Mouse (Mus musculus) intestine, embryonic 16.5 days (tissue): ENCODE measurements at regions not wholly inside any gene's neighbourhood (a gene's known extent, or its start where the extent isn't known, plus 50 kb on each side); places are given as distances from the start of the nearest gene placed in this dataset.

ENCODE experiments used
- ATAC-seq: fragments of 200-750 bp; cut with Nextera tagmentation; 2 replicates; pipeline ENCODE4 v1.8.0; 2017; ENCODE audit warnings: moderate TSS enrichment, moderate library complexity
- H3K27ac ChIP-seq: fragments of 300-500 bp; sonication (generic); 2 replicates; pipeline ENCODE4 v1.5.1; 2014; ENCODE audit warnings: mild to moderate bottlenecking, low read length
- H3K27me3 ChIP-seq: fragments of 300-500 bp; sonication (generic); replicated peaks from 2 replicates; pipeline ENCODE4 v1.6.1; 2014; ENCODE audit warnings: low read length, control low read depth, mixed read lengths; ENCODE audit not compliant: control insufficient read depth, insufficient read depth
- H3K36me3 ChIP-seq: fragments of 300-500 bp; sonication (generic); 2 replicates; pipeline ENCODE4 v1.6.1; 2014; ENCODE audit warnings: low read length, control low read depth; ENCODE audit not compliant: control insufficient read depth, insufficient read depth
- H3K4me1 ChIP-seq: fragments of 300-500 bp; sonication (generic); 2 replicates; pipeline ENCODE4 v1.6.1; 2014; ENCODE audit warnings: low read length, control low read depth, mixed read lengths; ENCODE audit not compliant: control insufficient read depth, insufficient read depth
- H3K4me2 ChIP-seq: fragments of 300-500 bp; sonication (generic); 2 replicates; pipeline ENCODE4 v1.6.1; 2014; ENCODE audit warnings: low read depth, low read length, control low read depth
- H3K4me3 ChIP-seq: fragments of 300-500 bp; sonication (generic); 2 replicates; pipeline ENCODE4 v1.5.1; 2014; ENCODE audit warnings: mild to moderate bottlenecking, low read length
- H3K9ac ChIP-seq: fragments of 300-500 bp; sonication (generic); 2 replicates; pipeline ENCODE4 v1.6.1; 2014; ENCODE audit warnings: low read depth, low read length
- H3K9me3 ChIP-seq: fragments of 300-500 bp; sonication (generic); 2 replicates; pipeline ENCODE4 v1.6.1; 2016; ENCODE audit warnings: low read length, control low read depth; ENCODE audit not compliant: control insufficient read depth
- WGBS: fragments of 180-500 bp; shearing (Covaris S2); extraction: QIAGEN DNeasy Blood & Tissue Kit; methylation state at CpG from one replicate; pipeline ENCODE4 v1.1.7; 2014; 5-methylcytosine and 5-hydroxymethylcytosine counted together

- 79% methylated on average over 4 of the region's 4 CpGs for WGBS
- H3K36me3 ChIP-seq: no peaks in the 10 kb centered on the region
- no peak overlapping the region for H3K4me3 ChIP-seq
- H3K27ac ChIP-seq: no peak overlapping the region
- H3K9me3 ChIP-seq: no peaks in the 10 kb centered on the region
- H3K9ac ChIP-seq: no peak overlapping the region
- H3K4me1 ChIP-seq: no peaks in the 10 kb centered on the region; the same call in 1 of the 2 replicates
- ATAC-seq: no peak
- no peak overlapping the region for H3K4me2 ChIP-seq
- H3K27me3 ChIP-seq: no peaks in the 10 kb centered on the region
Measured at GRCm38 (mm10) chr13:111946271-111946670, 137.5 kb upstream of the Map3k1 start.

DNA sequence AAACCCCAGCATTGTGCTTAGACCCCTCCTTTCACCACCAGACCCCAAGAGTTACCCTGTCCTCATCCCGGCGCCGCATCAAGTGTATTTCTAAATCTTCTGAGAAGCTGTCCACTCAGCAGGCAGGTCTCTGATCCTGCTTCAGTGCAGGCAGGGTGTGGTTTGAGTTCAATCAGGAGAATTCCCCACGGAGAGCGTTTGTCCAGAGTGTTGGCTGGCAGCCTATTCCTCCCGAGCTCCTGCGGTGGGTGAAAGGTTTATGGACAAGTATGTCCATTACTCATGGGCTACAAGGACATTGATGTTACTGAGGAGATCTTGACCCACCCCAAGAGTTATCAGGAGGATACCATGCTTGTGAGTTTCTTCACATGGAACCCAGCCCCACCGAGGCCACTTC is 138.0 kb upstream of the Map3k1 start:
- Histone ChIP-seq H3K4me3 (no peak overlapping the region), H3K9ac (no peak overlapping the region), H3K36me3 (no peaks in the 10 kb centered on the region), H3K27me3 (no peaks in the 10 kb centered on the region), H3K9me3 (no peaks in the 10 kb centered on the region), H3K4me1 (no peaks in the 10 kb centered on the region), H3K4me2 (no peak overlapping the region), H3K27ac (no peak overlapping the region)
- no peak for ATAC-seq
- 72% methylated on average over 8 of the region's 8 CpGs for WGBS

DNA sequence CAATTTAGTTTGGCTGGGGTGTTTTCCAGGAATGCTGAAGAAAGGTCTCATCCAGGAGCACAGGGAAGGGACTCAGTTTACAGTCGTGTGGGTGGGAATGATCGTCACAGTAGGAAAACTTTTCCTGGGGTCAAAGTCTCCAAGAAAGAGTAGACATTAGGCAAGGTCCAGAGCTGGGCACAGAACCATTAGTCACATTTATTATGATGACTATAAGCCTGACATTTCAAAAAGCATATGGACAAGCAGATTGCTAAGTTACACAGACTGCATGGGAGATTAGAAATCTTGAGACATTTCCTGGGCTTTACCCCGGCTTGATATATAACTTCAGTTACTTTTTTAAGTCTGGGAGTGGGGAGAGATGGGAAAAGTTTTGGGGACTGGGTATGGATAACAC is 139.6 kb upstream of the Map3k1 start:
- H3K27ac ChIP-seq: no peak overlapping the region
- H3K36me3 ChIP-seq: no peaks in the 10 kb centered on the region
- no peak overlapping the region for H3K4me3 ChIP-seq
- no peaks in the 10 kb centered on the region for H3K4me1 ChIP-seq
- H3K27me3 ChIP-seq: no peaks in the 10 kb centered on the region
- H3K4me2 ChIP-seq: no peak overlapping the region
- 63% methylated on average over 3 of the region's 3 CpGs for WGBS
- H3K9ac ChIP-seq: no peak overlapping the region
- peak; percentile 63 for ATAC-seq
- no peaks in the 10 kb centered on the region for H3K9me3 ChIP-seq

DNA sequence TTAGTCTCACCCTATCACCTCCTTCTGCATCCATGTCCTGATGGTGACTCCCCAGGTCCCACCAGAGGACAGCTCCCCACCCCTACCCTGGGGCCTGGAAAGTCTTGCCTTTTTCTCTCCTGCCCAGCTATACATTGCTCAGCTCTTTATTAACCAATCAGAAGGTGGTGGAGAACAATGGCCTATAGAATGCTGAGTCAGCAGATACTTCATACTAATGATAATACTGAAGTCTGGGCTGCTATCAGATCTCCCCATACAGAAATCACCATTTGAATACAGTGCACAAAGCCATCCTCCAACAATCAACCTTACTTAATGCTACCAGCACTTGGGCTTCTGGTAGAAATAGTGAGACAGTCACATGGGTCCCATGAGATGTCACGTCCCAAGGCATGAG is 141.2 kb upstream of the Map3k1 start:
- H3K4me2 ChIP-seq: no peak overlapping the region
- H3K9me3 ChIP-seq: no peaks in the 10 kb centered on the region
- H3K27me3 ChIP-seq: no peaks in the 10 kb centered on the region
- no peak overlapping the region for H3K4me3 ChIP-seq
- no peaks in the 10 kb centered on the region for H3K36me3 ChIP-seq
- ATAC-seq: no peak
- WGBS: 95% methylated on average over 1 of the region's 1 CpGs
- H3K27ac ChIP-seq: no peak overlapping the region
- peaks cover 3% of the 10 kb centered on the region for H3K4me1 ChIP-seq
- H3K9ac ChIP-seq: no peak overlapping the region

GRCm38 (mm10) chr13:111953860-111954519 is 145.2 kb upstream of the Map3k1 start:
- H3K4me3 ChIP-seq: no peak overlapping the region
- no peaks in the 10 kb centered on the region for H3K9me3 ChIP-seq
- H3K27ac ChIP-seq: no peak overlapping the region; the same call in 1 of the 2 replicates
- H3K9ac ChIP-seq: no peak overlapping the region
- no peaks in the 10 kb centered on the region for H3K27me3 ChIP-seq
- no peak overlapping the region for H3K4me2 ChIP-seq
- ATAC-seq: no peak
- WGBS: 66% methylated on average over 8 of the region's 8 CpGs
- peaks cover 3% of the 10 kb centered on the region for H3K4me1 ChIP-seq
- no peaks in the 10 kb centered on the region for H3K36me3 ChIP-seq

GRCm38 (mm10) chr13:111954520-111954884 is 145.7 kb upstream of the Map3k1 start:
- no peak overlapping the region for H3K27ac ChIP-seq
- H3K4me1 ChIP-seq: peaks cover 3% of the 10 kb centered on the region
- H3K9me3 ChIP-seq: no peaks in the 10 kb centered on the region
- ATAC-seq: peak; percentile 44; the same call in 1 of the 2 replicates
- H3K36me3 ChIP-seq: no peaks in the 10 kb centered on the region
- H3K4me3 ChIP-seq: no peak overlapping the region
- no peak overlapping the region for H3K9ac ChIP-seq
- no peak overlapping the region for H3K4me2 ChIP-seq
- 14% methylated on average over 6 of the region's 6 CpGs for WGBS
- H3K27me3 ChIP-seq: no peaks in the 10 kb centered on the region

- Histone ChIP-seq H3K9me3 (no peaks in the 10 kb centered on the region), H3K4me1 (peaks cover 3% of the 10 kb centered on the region), H3K36me3 (no peaks in the 10 kb centered on the region), H3K4me3 (no peak overlapping the region), H3K27ac (no peak overlapping the region), H3K9ac (no peak overlapping the region), H3K27me3 (no peaks in the 10 kb centered on the region), H3K4me2 (no peak overlapping the region)
- 39% methylated on average over 3 of the region's 3 CpGs for WGBS
- ATAC-seq: 0 out of 2 replicates have a peak, but pooled peaks have one; percentile 65
Measured at GRCm38 (mm10) chr13:111957118-111957517, 148.3 kb upstream of the Map3k1 start.

DNA sequence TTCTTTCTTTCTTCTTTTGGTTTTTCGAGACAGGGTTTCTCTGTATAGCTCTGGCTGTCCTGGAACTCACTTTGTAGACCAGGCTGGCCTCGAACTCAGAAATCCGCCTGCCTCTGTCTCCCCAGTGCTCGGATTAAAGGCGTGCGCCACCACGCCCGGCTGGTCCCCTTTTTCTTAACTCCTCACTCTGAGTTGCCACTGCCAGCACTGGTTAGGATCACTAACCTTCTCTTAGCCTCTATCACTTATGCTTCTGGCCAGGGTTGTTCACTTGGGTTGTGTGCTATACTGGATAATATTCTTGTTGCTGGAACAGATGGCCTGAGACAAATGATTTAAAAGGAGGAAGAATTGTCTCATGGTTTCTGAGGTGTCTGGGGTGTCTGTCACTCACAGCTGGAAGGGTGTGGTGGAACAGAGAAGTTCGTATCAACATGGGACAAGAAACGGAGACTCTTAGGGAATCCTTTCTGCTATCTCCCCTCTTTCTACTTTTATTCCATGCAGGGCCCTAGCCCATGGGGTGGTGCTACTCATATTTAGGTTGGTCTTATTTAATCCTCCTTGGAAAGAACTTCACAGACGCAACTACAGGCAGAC is 149.0 kb upstream of the Map3k1 start:
- no peak; the same call in 1 of the 2 replicates for ATAC-seq
- Histone ChIP-seq H3K9me3 (no peaks in the 10 kb centered on the region), H3K4me3 (no peak overlapping the region), H3K4me2 (no peak overlapping the region), H3K4me1 (peaks cover 3% of the 10 kb centered on the region), H3K27ac (no peak overlapping the region), H3K9ac (no peak overlapping the region), H3K27me3 (no peaks in the 10 kb centered on the region), H3K36me3 (no peaks in the 10 kb centered on the region)
- 91% methylated on average over 11 of the region's 11 CpGs for WGBS

DNA sequence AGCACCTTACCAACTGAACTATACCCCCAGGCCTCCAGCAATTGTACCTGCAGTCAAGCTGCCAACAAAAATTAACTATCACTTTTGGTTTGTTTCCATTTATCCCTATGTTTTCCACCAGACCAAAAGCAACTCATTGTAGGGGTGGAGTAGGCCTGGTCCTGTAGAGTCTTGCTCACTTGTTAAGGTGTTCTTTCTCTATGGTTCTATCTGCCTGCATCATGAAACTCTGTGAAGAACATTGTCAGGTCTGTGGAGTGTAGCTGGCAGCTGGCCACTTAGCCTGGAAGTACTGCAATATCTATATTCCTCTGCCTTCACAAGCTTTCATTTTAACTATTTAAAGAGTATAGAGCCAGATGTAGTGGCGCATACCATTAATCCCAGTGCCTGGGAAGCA is 149.6 kb upstream of the Map3k1 start:
- Histone ChIP-seq H3K4me2 (no peak overlapping the region), H3K4me1 (peaks cover 4% of the 10 kb centered on the region), H3K4me3 (no peak overlapping the region), H3K9me3 (no peaks in the 10 kb centered on the region), H3K36me3 (no peaks in the 10 kb centered on the region), H3K27me3 (no peaks in the 10 kb centered on the region), H3K9ac (no peak overlapping the region), H3K27ac (no peak overlapping the region)
- ATAC-seq: no peak
- 89% methylated on average over 1 of the region's 1 CpGs for WGBS

GRCm38 (mm10) chr13:111960036-111960435 is 151.2 kb upstream of the Map3k1 start:
- H3K4me2 ChIP-seq: no peak overlapping the region
- no peak for ATAC-seq
- WGBS: 97% methylated on average over 2 of the region's 2 CpGs
- no peak overlapping the region for H3K9ac ChIP-seq
- no peaks in the 10 kb centered on the region for H3K27me3 ChIP-seq
- H3K4me3 ChIP-seq: no peak overlapping the region
- H3K9me3 ChIP-seq: no peaks in the 10 kb centered on the region
- H3K36me3 ChIP-seq: no peaks in the 10 kb centered on the region
- no peak overlapping the region for H3K27ac ChIP-seq
- H3K4me1 ChIP-seq: peaks cover 5% of the 10 kb centered on the region
